ENCODE assay signal across 11 mouse cellular contexts in the genomic region with DNA sequence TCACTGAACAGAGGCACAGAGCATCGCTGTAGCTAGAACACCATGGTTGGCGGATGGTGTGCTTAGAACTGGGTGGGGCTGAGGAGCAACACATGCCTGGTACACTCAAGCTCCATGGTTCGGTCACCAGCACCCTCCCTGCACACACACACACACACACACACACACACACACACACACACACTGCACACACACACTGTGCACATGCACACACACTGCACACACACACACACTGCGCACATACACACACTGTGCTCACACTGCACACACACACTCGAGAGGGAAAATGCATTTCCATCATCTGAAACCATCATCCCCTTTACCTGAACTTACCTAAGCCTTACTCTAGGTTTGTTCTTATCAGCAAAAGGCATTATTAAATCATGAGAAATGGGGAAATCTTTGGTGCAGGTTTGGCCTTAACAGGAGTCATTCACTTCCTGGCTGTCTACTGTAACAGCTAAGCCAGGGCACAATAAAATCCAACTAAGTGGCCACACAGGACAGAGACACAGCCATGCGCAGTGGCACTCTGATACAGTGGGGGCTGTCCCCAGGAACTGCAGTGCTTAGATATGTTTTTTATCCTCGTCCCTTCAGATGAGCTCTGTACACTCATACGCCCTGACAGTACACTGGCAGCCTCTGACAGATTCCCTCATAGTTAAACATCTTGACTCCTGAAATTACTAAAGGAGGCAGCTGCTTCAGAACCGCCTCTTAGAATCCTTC. TPM values are rescaled to one million over a fixed set of nuclear protein-coding genes. Genes with fewer than 3 reads are reported as not detected.
A peak's percentile ranks its signal among the peaks of the same experiment; 100 is the strongest.
DNase-seq lines count a peak whose midpoint lies in the region; ATAC-seq and TF ChIP-seq lines count a peak whose summit lies in the region.
"Had no signal": no experiment of that assay in that cellular context is flagged by ENCODE, and none has a peak within 500 bp of the region (broad histone marks: within the 10 kb centered on the region; RNA-seq: fewer than 3 reads in every experiment).

No protein-coding gene starts in this region.

- H3K36me3 ChIP-seq in intestine, embryonic 15.5 days = no peaks in the 10 kb centered on the region
- H3K36me3 ChIP-seq in stomach, embryonic 14.5 days (ENCODE audit: control insufficient read depth, insufficient read depth, low read length) = no peaks in the 10 kb centered on the region; the same call in 1 of the 2 replicates
- no peaks in the 10 kb centered on the region for H3K36me3 ChIP-seq in liver, postnatal 0 days (replicated peaks; ENCODE audit: insufficient read depth, low read length)

- intact Hi-C loops in gastrocnemius, adult 2 months (cut with DNase I) = no loop called here

- H3K4me3 ChIP-seq in gastrocnemius, adult 2 months = no peak overlapping the region; the same call in 1 of the 2 replicates
- H3K4me3 ChIP-seq in layer of hippocampus, adult 2 months = no peak overlapping the region
- no peak overlapping the region for H3K4me3 ChIP-seq in intestine, embryonic 15.5 days (replicated peaks)
- H3K4me3 ChIP-seq in stomach, embryonic 14.5 days (ENCODE audit: low read depth, low read length) = no peak overlapping the region
- no peak overlapping the region for H3K4me3 ChIP-seq in liver, postnatal 0 days (ENCODE audit: low read depth, low read length)

- no peak overlapping the region; the same call in 1 of the 2 replicates for H3K4me2 ChIP-seq in intestine, embryonic 15.5 days (replicated peaks)
- H3K4me2 ChIP-seq in stomach, embryonic 14.5 days (replicated peaks; ENCODE audit: low read depth, low read length) = no peak overlapping the region
- no peak overlapping the region for H3K4me2 ChIP-seq in liver, postnatal 0 days (ENCODE audit: low read depth, low read length)

- H3K9me3 ChIP-seq in intestine, embryonic 15.5 days = no peaks in the 10 kb centered on the region
- H3K9me3 ChIP-seq in stomach, embryonic 14.5 days (ENCODE audit: control insufficient read depth, low read depth, low read length) = no peaks in the 10 kb centered on the region
- no peaks in the 10 kb centered on the region for H3K9me3 ChIP-seq in liver, postnatal 0 days (ENCODE audit: low read length)

- no peak for ATAC-seq in intestine, embryonic 15.5 days
- no peak for ATAC-seq in stomach, embryonic 14.5 days (ENCODE audit: insufficient number of reproducible peaks, insufficient read depth, low FRiP score, low read depth)
- no peak for ATAC-seq in liver, postnatal 0 days

- H3K27me3 ChIP-seq in intestine, embryonic 15.5 days (replicated peaks) = no peaks in the 10 kb centered on the region
- H3K27me3 ChIP-seq in stomach, embryonic 14.5 days (ENCODE audit: control insufficient read depth, insufficient read depth, low read length) = no peaks in the 10 kb centered on the region
- no peaks in the 10 kb centered on the region for H3K27me3 ChIP-seq in liver, postnatal 0 days (ENCODE audit: insufficient read depth, low read length)

- no peak for TF ChIP-seq EP300 in liver, postnatal 0 days (IDR thresholded peaks at IDR 0.05; ENCODE audit: low read depth)

- H3K9ac ChIP-seq in intestine, embryonic 15.5 days = no peak overlapping the region
- no peak overlapping the region for H3K9ac ChIP-seq in stomach, embryonic 14.5 days (replicated peaks; ENCODE audit: low read depth, low read length)
- H3K9ac ChIP-seq in liver, postnatal 0 days (replicated peaks) = no peak overlapping the region

- H3K27ac ChIP-seq in gastrocnemius, adult 2 months = peak overlapping the region; percentile 73
- H3K27ac ChIP-seq in layer of hippocampus, adult 2 months = peak overlapping the region; percentile 29; the same call in 1 of the 2 replicates
- peak overlapping the region; percentile 73 for H3K27ac ChIP-seq in intestine, embryonic 15.5 days
- peak overlapping the region; percentile 82 for H3K27ac ChIP-seq in stomach, embryonic 14.5 days (ENCODE audit: low read length)
- H3K27ac ChIP-seq in liver, postnatal 0 days (ENCODE audit: low read depth) = no peak overlapping the region

- DNase-seq in gastrocnemius, adult 2 months = no peak
- no peak for DNase-seq in gastrocnemius, postnatal 25 days
- DNase-seq in layer of hippocampus, adult 2 months (ENCODE audit: low spot score in 2 of 2) = no peak
- DNase-seq in layer of hippocampus, postnatal 25 days (ENCODE audit: extremely low spot score in 1 of 2, low spot score in 1 of 2) = no peak
- no peak for DNase-seq in liver, postnatal 0 days
- DNase-seq in cerebellum, adult 9-10 months = no peak
- DNase-seq: adrenal gland, adult 8-10 months; cerebellum, postnatal 14 days had no signal

- TF ChIP-seq CTCF in gastrocnemius, adult 2 months (IDR thresholded peaks at IDR 0.05) = no peak
- no peak for TF ChIP-seq CTCF in layer of hippocampus, adult 2 months (conservative IDR thresholded peaks at IDR 0.05)
- TF ChIP-seq CTCF in liver, postnatal 0 days (IDR thresholded peaks at IDR 0.05; ENCODE audit: low read depth) = no peak

- 61% methylated on average over 9 of the region's 9 CpGs for WGBS in intestine, embryonic 15.5 days
- WGBS in stomach, embryonic 14.5 days = 59% methylated on average over 9 of the region's 9 CpGs
- WGBS in liver, postnatal 0 days (ENCODE audit: insufficient replicate concordance) = 64% methylated on average over 9 of the region's 9 CpGs

- H3K4me1 ChIP-seq in intestine, embryonic 15.5 days (replicated peaks) = peaks cover 24% of the 10 kb centered on the region
- H3K4me1 ChIP-seq in stomach, embryonic 14.5 days (ENCODE audit: control insufficient read depth, insufficient read depth, low read length) = peaks cover 33% of the 10 kb centered on the region; the same call in 1 of the 2 replicates
- no peaks in the 10 kb centered on the region for H3K4me1 ChIP-seq in liver, postnatal 0 days (ENCODE audit: insufficient read depth)

RNA-seq across cellular contexts. Expression of a gene that starts 49.1 kb away (rescaled TPM):
- total RNA-seq in gastrocnemius, adult 2 months (2021) = 100 to 1,000 TPM in 1 of 2 experiments, 10 to 100 TPM in 1; 73.3 to 117 TPM
- 100 to 1,000 TPM; 206 to 284 TPM for total RNA-seq in gastrocnemius, postnatal 25 days (2021)
- total RNA-seq in layer of hippocampus, adult 2 months (2021) = 10 to 100 TPM; 52.0 to 53.6 TPM
- 10 to 100 TPM; 46.0 to 60.0 TPM for total RNA-seq in layer of hippocampus, postnatal 25 days (2021)
- 161 and 170 TPM in 2 replicates for polyA plus RNA-seq in intestine, embryonic 15.5 days (2015; fragmentation: Nextera tagmentation; extraction: Ambion mirVana)
- polyA plus RNA-seq in stomach, embryonic 14.5 days (2014; fragmentation: Nextera tagmentation; extraction: Ambion mirVana) = 216 and 233 TPM in 2 replicates
- polyA plus RNA-seq in liver, postnatal 0 days (2015; fragmentation: Nextera tagmentation; extraction: Ambion mirVana) = 15.8 and 22.6 TPM in 2 replicates
- total RNA-seq: MEL had no signal

RNA-seq across cellular contexts. Expression of a gene that starts 49.1 kb away (rescaled TPM):
- total RNA-seq in gastrocnemius, adult 2 months (2021) = 10 to 100 TPM; 51.3 to 69.5 TPM
- 100 to 1,000 TPM; 101 to 136 TPM for total RNA-seq in gastrocnemius, postnatal 25 days (2021)
- 10 to 100 TPM; 53.7 to 55.4 TPM for total RNA-seq in layer of hippocampus, adult 2 months (2021)
- 10 to 100 TPM; 45.6 to 61.2 TPM for total RNA-seq in layer of hippocampus, postnatal 25 days (2021)
- 60.2 and 61.4 TPM in 2 replicates for polyA plus RNA-seq in intestine, embryonic 15.5 days (2015; fragmentation: Nextera tagmentation; extraction: Ambion mirVana)
- 57.1 and 63.8 TPM in 2 replicates for polyA plus RNA-seq in stomach, embryonic 14.5 days (2014; fragmentation: Nextera tagmentation; extraction: Ambion mirVana)
- polyA plus RNA-seq in liver, postnatal 0 days (2015; fragmentation: Nextera tagmentation; extraction: Ambion mirVana) = 8.0 and 9.7 TPM in 2 replicates
